Mouse (Mus musculus) bone marrow macrophage, adult 2 months (primary cell): Measurements from ENCODE around the gene Ccnb2.

Experiments
- CTCF ChIP-seq: IDR thresholded peaks from 2 replicates; pipeline ENCODE4 v1.5.1; 2012; ENCODE audit warnings: low read depth, mild to moderate bottlenecking, low read length, moderate library complexity
- POLR2A ChIP-seq: IDR thresholded peaks from 2 replicates; pipeline ENCODE4 v1.6.1; 2012; ENCODE audit warnings: mild to moderate bottlenecking, low read depth, low read length, borderline replicate concordance

- TF ChIP-seq CTCF (no peak), POLR2A (no peak)
Measured at GRCm38 (mm10) chr9:70391660-70392562, 29.4 kb downstream of the Ccnb2 start.
